Mouse (Mus musculus): ENCODE data around the gene Lrrc25. TPM values are rescaled to one million over a fixed set of nuclear protein-coding genes. Genes with fewer than 3 reads are reported as not detected.
A peak's percentile ranks its signal among the peaks of the same experiment; 100 is the strongest.

Lrrc25 gene
- polyA plus RNA-seq, 1 experiment from 2014 or later = 4.5 TPM

DNA sequence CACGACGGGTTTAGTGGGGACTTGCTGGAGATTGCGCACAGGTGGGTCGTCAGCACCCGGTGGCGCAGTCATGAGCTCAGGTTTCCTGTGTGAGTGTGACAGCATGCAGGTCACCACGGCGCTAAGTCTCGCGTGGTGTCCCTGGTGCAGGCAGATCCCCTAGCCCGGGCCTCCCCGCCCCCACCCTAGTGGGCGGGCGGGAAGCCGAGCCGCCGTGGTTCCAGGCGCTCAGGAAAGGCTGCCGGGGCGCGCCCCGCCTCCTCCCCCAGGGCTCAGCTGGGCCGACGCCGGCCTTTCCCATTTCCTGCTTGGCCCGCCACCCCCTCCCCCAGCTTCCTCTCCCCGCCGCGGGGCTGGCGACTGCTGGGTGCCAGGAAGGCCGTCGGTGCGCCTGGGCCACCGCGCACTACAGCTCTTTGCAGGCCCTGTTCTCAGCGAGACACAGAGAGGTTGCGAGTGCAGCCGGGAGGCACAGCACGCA lies 6.5 kb upstream of the Lrrc25 start:
- ATAC-seq (replicated peaks; ENCODE audit: low FRiP score) (peak; percentile 50), DNase-seq (ENCODE audit: low spot score) (no peak)
- Histone ChIP-seq H3K4me3 (ENCODE audit: low read depth, low read length) (peak overlapping the region; percentile 92), H3K36me3 (ENCODE audit: control insufficient read depth, insufficient read depth, low read length) (no peaks in the 10 kb centered on the region), H3K9ac (ENCODE audit: low read depth, low read length) (peak overlapping the region; percentile 98), H3K4me1 (replicated peaks; ENCODE audit: control insufficient read depth, insufficient read depth, low read length) (peaks cover 36% of the 10 kb centered on the region), H3K4me2 (peak overlapping the region; percentile 100), H3K27ac (ENCODE audit: low read depth, low read length) (peak overlapping the region; percentile 99), H3K27me3 (replicated peaks; ENCODE audit: control insufficient read depth, insufficient read depth, low read length) (no peaks in the 10 kb centered on the region), H3K9me3 (ENCODE audit: control insufficient read depth, low read length) (no peaks in the 10 kb centered on the region)
- under 1% methylated on average over 39 of the region's 39 CpGs for WGBS

DNA sequence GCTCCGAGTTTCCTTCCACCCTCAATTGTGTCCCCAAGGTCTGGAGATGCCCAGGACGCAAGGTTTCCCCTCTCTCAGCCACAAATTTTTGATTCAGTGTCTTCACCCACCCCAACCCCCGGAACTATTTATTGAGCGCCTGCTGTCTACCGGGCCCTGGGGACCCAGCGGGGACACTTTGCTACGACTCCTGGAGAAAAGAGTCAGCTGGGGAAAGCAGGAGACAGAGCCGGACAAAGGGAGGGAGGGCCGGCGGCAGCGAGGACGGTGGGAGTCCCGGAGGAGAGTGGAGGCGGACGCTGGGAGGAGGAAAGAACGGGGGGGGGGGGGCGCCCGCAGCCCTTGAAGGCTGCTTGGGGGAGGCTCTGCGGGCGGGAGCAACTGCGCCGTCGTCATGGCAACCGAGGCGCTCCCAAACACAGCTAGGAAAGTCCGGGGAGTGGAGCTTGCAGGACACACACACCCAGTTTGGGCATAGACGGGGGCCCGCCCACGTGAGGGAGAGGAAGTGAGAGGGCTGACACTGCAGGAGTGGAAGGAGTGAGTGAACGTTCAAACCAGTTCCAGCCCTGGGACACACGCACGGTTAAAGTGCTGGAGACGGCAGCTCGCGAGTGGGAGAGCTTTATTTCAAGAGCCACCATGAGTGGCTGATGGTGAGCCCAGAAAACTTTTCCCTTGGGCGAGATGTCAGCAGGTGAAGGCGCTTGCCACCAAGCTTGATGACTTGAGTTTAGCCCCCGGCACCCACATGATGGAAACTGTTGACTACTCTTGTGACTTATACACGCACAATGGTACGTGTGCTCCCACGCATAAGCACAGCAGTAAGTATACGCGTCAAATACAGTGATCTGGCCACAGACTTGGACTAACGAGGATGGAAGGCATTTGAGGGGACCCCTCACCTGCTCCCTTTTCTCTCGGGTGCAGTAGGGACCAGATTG lies 5.8 kb upstream of the Lrrc25 start:
- DNase-seq (ENCODE audit: low spot score) = peak; percentile 91
- Histone ChIP-seq H3K9me3 (ENCODE audit: control insufficient read depth, low read length) (no peaks in the 10 kb centered on the region), H3K27me3 (replicated peaks; ENCODE audit: control insufficient read depth, insufficient read depth, low read length) (no peaks in the 10 kb centered on the region), H3K36me3 (ENCODE audit: control insufficient read depth, insufficient read depth, low read length) (no peaks in the 10 kb centered on the region), H3K9ac (ENCODE audit: low read depth, low read length) (peak overlapping the region; percentile 98), H3K4me3 (ENCODE audit: low read depth, low read length) (peak overlapping the region; percentile 92), H3K4me2 (peak overlapping the region; percentile 100), H3K4me1 (replicated peaks; ENCODE audit: control insufficient read depth, insufficient read depth, low read length) (peaks cover 36% of the 10 kb centered on the region), H3K27ac (ENCODE audit: low read depth, low read length) (peak overlapping the region; percentile 99)
- WGBS = 1% methylated on average over 44 of the region's 45 CpGs
- ATAC-seq (replicated peaks; ENCODE audit: low FRiP score) = peak; percentile 47

DNA sequence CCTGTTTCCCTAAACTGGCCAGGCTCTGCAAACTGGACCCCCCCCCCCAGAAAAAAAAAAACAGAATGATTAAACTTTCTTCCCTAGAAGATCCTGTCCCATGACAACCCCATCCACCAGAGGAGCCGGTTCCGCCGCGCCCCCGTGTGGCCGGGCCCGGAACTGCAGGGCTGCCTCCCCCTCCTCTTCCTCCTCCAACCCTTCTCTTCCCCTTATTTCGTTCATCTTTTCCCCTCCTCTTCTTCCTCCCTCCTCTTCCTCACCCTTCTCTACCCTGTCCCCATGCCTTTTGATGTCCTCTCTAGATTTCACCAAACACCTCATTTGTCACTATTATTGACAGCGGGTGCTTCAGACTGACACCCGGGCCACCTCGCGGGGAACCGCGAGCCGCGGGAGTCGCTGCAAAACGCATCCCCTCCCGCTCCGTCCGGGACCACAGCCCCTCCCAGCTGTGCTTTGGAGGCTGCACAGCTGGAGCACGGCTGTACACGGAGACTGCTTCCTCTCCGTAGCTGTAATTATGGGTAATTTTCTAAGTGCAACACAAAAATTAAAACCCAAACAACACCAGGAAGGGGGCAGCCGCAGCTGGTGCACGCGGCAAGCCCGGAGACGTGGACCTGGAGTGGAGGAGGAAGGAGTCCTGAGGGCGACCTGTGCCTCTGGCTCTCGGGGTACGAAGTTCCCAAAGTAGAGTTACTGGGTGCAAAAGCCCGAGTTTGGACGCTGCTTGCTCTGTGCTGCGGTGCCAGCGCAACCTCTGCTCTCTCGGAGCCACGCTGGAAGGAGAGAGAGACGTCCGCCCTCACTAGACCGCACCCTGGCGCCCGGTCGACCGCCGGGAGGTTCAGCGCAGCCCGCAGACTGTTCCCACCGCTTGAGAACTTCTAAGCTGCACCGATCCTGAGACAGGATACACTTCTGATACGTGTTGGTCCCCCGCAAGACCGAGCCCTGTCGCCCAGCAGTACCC lies 4.9 kb upstream of the Lrrc25 start:
- Histone ChIP-seq H3K9me3 (ENCODE audit: control insufficient read depth, low read length) (no peaks in the 10 kb centered on the region), H3K27ac (ENCODE audit: low read depth, low read length) (peak overlapping the region; percentile 99), H3K36me3 (ENCODE audit: control insufficient read depth, insufficient read depth, low read length) (no peaks in the 10 kb centered on the region), H3K4me2 (peak overlapping the region; percentile 100), H3K9ac (ENCODE audit: low read depth, low read length) (peak overlapping the region; percentile 85), H3K4me3 (ENCODE audit: low read depth, low read length) (peak overlapping the region; percentile 92), H3K4me1 (replicated peaks; ENCODE audit: control insufficient read depth, insufficient read depth, low read length) (peaks cover 38% of the 10 kb centered on the region), H3K27me3 (replicated peaks; ENCODE audit: control insufficient read depth, insufficient read depth, low read length) (no peaks in the 10 kb centered on the region)
- under 1% methylated on average over 54 of the region's 54 CpGs for WGBS
- peak; percentile 93 for DNase-seq (ENCODE audit: low spot score)
- ATAC-seq (replicated peaks; ENCODE audit: low FRiP score) = peak; percentile 38

DNA sequence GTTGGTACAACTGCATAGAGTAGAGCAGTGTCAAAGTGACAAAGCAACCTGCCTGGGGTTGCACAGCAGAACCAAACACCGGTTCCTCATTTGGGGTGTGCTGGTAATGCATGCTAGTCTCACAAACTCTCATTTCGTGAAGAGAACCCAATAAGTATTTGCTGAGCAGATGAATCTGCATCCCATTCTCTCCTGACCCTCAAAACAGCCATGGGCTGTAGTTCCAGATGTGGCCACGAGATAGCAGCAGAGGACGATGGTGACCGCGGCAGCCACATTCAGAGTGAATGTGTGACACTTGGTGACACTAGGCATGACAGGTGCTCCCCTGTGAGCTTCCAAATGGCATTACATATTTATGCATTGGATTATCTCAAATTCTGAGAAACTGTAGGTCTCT lies 4.1 kb upstream of the Lrrc25 start:
- peak overlapping the region; percentile 92 for H3K4me3 ChIP-seq (ENCODE audit: low read depth, low read length)
- under 1% methylated on average over 6 of the region's 6 CpGs for WGBS
- ATAC-seq (replicated peaks; ENCODE audit: low FRiP score) = peak; percentile 32; the same call in 1 of the 2 replicates
- peak overlapping the region; percentile 100 for H3K4me2 ChIP-seq
- peaks cover 37% of the 10 kb centered on the region for H3K4me1 ChIP-seq (replicated peaks; ENCODE audit: control insufficient read depth, insufficient read depth, low read length)
- H3K9me3 ChIP-seq (ENCODE audit: control insufficient read depth, low read length) = no peaks in the 10 kb centered on the region
- H3K27ac ChIP-seq (ENCODE audit: low read depth, low read length) = peak overlapping the region; percentile 99
- H3K9ac ChIP-seq (ENCODE audit: low read depth, low read length) = peak overlapping the region; percentile 85
- H3K27me3 ChIP-seq (replicated peaks; ENCODE audit: control insufficient read depth, insufficient read depth, low read length) = no peaks in the 10 kb centered on the region
- H3K36me3 ChIP-seq (ENCODE audit: control insufficient read depth, insufficient read depth, low read length) = no peaks in the 10 kb centered on the region
- peak; percentile 86 for DNase-seq (ENCODE audit: low spot score)

DNA sequence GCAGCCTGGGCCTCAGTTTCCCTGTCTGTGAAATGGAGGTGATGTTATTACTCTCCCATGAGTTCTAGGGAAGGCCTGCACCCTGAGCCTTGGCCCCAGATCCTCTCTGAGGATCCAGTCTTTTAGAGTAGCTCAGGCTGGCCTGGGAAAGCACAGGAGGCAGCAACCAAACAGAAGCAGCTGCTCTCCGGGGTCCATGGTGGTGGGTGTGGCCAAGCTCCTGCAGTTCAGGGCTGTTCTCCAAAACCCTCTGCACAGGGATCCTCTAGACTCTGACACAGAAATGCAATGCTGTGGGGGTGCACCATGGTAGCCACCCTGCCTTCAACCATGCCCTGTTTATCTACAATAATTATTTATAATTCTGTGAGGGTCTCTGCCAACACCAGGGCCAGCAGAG lies 2.2 kb upstream of the Lrrc25 start:
- no peak for DNase-seq (ENCODE audit: low spot score)
- Histone ChIP-seq H3K27ac (ENCODE audit: low read depth, low read length) (no peak overlapping the region), H3K9me3 (ENCODE audit: control insufficient read depth, low read length) (no peaks in the 10 kb centered on the region), H3K36me3 (ENCODE audit: control insufficient read depth, insufficient read depth, low read length) (no peaks in the 10 kb centered on the region), H3K4me2 (no peak overlapping the region), H3K4me3 (ENCODE audit: low read depth, low read length) (no peak overlapping the region), H3K9ac (ENCODE audit: low read depth, low read length) (no peak overlapping the region), H3K27me3 (replicated peaks; ENCODE audit: control insufficient read depth, insufficient read depth, low read length) (no peaks in the 10 kb centered on the region), H3K4me1 (replicated peaks; ENCODE audit: control insufficient read depth, insufficient read depth, low read length) (peaks cover 47% of the 10 kb centered on the region)
- 25% methylated on average over 1 of the region's 1 CpGs for WGBS
- ATAC-seq (replicated peaks; ENCODE audit: low FRiP score) = no peak

DNA sequence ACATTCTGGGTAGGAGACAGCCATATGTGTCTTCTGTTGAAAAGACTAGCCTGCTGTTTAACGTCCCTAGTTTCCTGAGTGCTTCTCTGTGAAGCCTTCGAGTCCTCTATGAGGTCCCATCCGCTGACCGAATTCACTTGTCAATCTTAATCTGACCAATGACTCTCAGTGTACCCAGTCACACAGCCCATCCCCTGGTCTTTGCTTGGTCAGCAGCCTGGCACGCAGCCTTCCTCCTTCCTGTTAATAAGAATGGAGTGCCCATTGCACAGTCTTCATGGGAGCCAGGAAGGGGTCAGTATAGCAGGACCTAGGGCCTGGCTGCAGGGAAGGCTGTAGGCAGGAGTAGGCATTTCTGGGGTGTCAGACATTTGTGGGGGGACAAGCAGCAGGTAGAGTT lies 1.5 kb upstream of the Lrrc25 start:
- ATAC-seq (replicated peaks; ENCODE audit: low FRiP score) = no peak
- no peak overlapping the region for H3K4me2 ChIP-seq
- H3K9ac ChIP-seq (ENCODE audit: low read depth, low read length) = no peak overlapping the region
- 69% methylated on average over 5 of the region's 5 CpGs for WGBS
- no peak overlapping the region for H3K4me3 ChIP-seq (ENCODE audit: low read depth, low read length)
- H3K9me3 ChIP-seq (ENCODE audit: control insufficient read depth, low read length) = no peaks in the 10 kb centered on the region
- no peaks in the 10 kb centered on the region for H3K36me3 ChIP-seq (ENCODE audit: control insufficient read depth, insufficient read depth, low read length)
- peaks cover 46% of the 10 kb centered on the region for H3K4me1 ChIP-seq (replicated peaks; ENCODE audit: control insufficient read depth, insufficient read depth, low read length)
- peak overlapping the region; percentile 38; the same call in 1 of the 2 replicates for H3K27ac ChIP-seq (ENCODE audit: low read depth, low read length)
- H3K27me3 ChIP-seq (replicated peaks; ENCODE audit: control insufficient read depth, insufficient read depth, low read length) = no peaks in the 10 kb centered on the region
- no peak for DNase-seq (ENCODE audit: low spot score)

DNA sequence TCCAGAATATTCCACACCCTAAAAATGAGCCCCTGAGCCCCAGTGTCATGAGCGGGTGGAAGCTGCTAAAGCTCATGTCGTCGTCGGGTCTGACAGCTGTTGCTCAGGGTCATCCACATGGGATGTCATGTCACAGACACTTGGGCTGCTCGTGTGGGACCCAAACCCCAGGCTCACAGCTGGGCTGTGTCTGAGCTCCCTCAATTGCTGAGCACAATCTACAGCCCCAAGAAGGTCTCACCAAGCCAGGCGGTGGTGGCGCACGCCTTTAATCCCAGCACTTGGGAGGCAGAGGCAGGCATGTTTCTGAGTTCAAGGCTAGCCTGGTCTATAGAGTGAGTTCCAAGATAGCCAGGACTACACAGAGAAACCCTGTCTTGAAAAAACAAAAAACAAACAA lies 674 bp upstream of the Lrrc25 start:
- WGBS = 85% methylated on average over 8 of the region's 8 CpGs
- no peak overlapping the region for H3K4me2 ChIP-seq
- ATAC-seq (replicated peaks; ENCODE audit: low FRiP score) = no peak
- no peak overlapping the region for H3K4me3 ChIP-seq (ENCODE audit: low read depth, low read length)
- no peaks in the 10 kb centered on the region for H3K36me3 ChIP-seq (ENCODE audit: control insufficient read depth, insufficient read depth, low read length)
- no peaks in the 10 kb centered on the region for H3K27me3 ChIP-seq (replicated peaks; ENCODE audit: control insufficient read depth, insufficient read depth, low read length)
- H3K4me1 ChIP-seq (replicated peaks; ENCODE audit: control insufficient read depth, insufficient read depth, low read length) = peaks cover 46% of the 10 kb centered on the region
- no peak overlapping the region for H3K9ac ChIP-seq (ENCODE audit: low read depth, low read length)
- peak overlapping the region; percentile 38 for H3K27ac ChIP-seq (ENCODE audit: low read depth, low read length)
- DNase-seq (ENCODE audit: low spot score) = no peak
- no peaks in the 10 kb centered on the region for H3K9me3 ChIP-seq (ENCODE audit: control insufficient read depth, low read length)

DNA sequence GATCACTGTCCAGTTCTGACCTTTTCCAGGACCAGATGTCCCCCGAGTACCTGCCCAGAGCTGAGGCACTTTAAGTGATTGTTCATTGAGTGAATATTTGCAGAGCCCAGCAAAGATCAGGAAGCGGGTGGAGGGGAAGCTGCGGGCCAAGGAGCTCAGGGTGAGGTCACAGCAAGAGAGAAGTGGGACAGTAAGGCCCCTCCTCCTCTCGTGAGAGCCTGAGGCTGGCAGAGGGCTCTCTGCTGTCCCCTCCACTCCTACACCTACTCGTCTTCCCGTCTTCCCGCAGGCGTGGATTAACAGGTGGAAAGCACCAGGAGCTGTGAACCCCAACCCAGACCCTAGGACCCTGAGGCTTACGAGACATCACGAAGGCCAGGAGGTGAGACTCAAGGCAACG lies 690 bp downstream of the Lrrc25 start:
- no peak overlapping the region for H3K4me3 ChIP-seq (ENCODE audit: low read depth, low read length)
- H3K4me2 ChIP-seq = peak overlapping the region; percentile 16
- 42% methylated on average over 11 of the region's 11 CpGs for WGBS
- 0 out of 2 replicates have a peak overlapping the region, but pooled peaks have one; percentile 10 for H3K9ac ChIP-seq (ENCODE audit: low read depth, low read length)
- H3K27me3 ChIP-seq (replicated peaks; ENCODE audit: control insufficient read depth, insufficient read depth, low read length) = no peaks in the 10 kb centered on the region
- H3K36me3 ChIP-seq (ENCODE audit: control insufficient read depth, insufficient read depth, low read length) = no peaks in the 10 kb centered on the region
- H3K27ac ChIP-seq (ENCODE audit: low read depth, low read length) = 0 out of 2 replicates have a peak overlapping the region, but pooled peaks have one; percentile 4
- no peak for ATAC-seq (replicated peaks; ENCODE audit: low FRiP score)
- peaks cover 55% of the 10 kb centered on the region for H3K4me1 ChIP-seq (replicated peaks; ENCODE audit: control insufficient read depth, insufficient read depth, low read length)
- no peak for DNase-seq (ENCODE audit: low spot score)
- H3K9me3 ChIP-seq (ENCODE audit: control insufficient read depth, low read length) = no peaks in the 10 kb centered on the region

All from liver, embryonic 11.5 days (tissue).